Mouse (Mus musculus): Measurements from ENCODE around the gene Sowaha. TPM values are rescaled to one million over a fixed set of nuclear protein-coding genes. Genes with fewer than 3 reads are reported as not detected.

The Sowaha gene
- polyA plus RNA-seq, 1 experiment from 2014 or later = 1.1 TPM

DNA sequence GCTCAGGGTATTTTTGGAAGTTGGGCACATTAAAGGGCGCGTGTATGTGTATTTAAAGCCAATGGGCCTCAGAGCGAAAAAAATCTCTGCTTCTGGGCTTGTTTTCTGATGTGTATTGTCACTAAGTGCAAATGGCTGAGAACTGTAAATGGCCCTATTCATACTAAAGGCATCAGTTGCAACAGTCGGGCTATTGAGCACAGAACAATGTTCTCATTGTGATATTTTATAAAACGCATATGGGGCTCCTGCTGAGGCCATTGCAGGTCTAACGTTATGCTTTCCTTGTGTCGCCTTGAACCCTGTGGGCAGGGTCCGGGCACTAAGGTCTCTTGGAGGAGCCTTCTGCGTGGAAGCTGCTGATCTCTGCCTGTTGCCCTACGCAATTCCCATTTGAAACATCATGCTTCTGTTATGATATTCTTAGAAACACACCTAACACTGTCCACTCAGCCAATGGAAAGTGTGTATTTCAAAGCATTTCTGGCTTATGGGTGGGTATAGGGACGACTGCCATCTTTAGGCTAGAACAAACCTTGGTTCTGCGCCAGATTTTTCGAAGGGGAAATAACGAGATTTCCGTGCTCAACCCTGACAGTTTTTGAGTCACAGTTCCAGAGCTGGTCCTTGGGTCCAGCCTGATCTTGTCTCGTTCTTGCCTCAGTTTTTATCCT lies 10.6 kb downstream of the Sowaha start:
- no peaks in the 10 kb centered on the region for H3K36me3 ChIP-seq (ENCODE audit: control insufficient read depth, insufficient read depth)
- H3K9me3 ChIP-seq (ENCODE audit: control insufficient read depth) = no peaks in the 10 kb centered on the region
- no peak for ATAC-seq
- WGBS = 44% methylated on average over 16 of the region's 16 CpGs
- no peak overlapping the region for H3K4me3 ChIP-seq (ENCODE audit: low read depth, low read length)
- peak overlapping the region; percentile 53 for H3K4me2 ChIP-seq (replicated peaks; ENCODE audit: low read depth)
- H3K27me3 ChIP-seq (replicated peaks; ENCODE audit: control insufficient read depth, insufficient read depth, low read length) = peaks cover 51% of the 10 kb centered on the region
- H3K9ac ChIP-seq (ENCODE audit: low read depth, low read length) = no peak overlapping the region
- H3K4me1 ChIP-seq (replicated peaks; ENCODE audit: control insufficient read depth, insufficient read depth, low read length) = no peaks in the 10 kb centered on the region
- no peak for TF ChIP-seq CTCF (IDR thresholded peaks at IDR 0.05; ENCODE audit: low read depth)
- no peak overlapping the region for H3K27ac ChIP-seq (ENCODE audit: low read depth, low read length)

DNA sequence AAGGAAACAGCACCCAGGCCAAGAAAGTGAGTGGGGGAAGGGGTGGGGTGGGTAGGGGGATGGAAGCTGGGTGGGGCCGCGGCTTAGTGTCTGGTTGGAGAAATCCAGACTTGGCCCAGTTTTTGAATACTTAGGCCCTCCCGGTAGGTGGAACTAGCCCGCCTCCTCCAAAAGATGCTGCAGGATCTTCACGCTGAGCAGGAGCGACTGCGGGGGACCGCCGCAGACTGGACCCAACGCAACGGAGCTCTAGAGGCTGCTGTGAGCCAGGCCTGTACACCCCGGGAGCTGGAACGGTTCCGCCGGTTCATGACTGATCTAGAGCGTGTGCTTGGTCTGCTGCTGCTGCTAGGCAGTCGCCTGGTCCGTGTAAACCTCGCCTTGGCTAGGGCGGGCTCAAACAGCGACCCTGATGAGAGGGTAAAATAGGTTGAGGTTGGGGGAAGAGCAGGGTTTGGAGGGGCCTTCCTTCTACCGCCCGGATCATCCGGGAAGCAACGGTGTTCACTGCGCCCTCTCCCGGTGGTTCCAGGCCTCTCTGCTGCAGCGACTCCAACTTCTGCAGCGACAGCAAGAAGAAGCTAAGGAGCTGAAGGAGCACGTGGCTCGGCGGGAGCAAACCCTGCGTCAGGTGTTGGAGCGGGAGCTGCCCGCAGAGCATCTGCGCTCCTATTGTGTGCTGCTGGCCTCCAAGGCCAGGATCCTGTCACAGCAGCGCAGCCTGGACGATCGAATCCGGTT lies 13.7 kb downstream of the Sowaha start:
- H3K4me2 ChIP-seq (replicated peaks; ENCODE audit: low read depth) = peak overlapping the region; percentile 63
- no peaks in the 10 kb centered on the region for H3K9me3 ChIP-seq (ENCODE audit: control insufficient read depth)
- no peaks in the 10 kb centered on the region for H3K36me3 ChIP-seq (ENCODE audit: control insufficient read depth, insufficient read depth)
- 11% methylated on average over 39 of the region's 40 CpGs for WGBS
- H3K27me3 ChIP-seq (replicated peaks; ENCODE audit: control insufficient read depth, insufficient read depth, low read length) = peaks cover 69% of the 10 kb centered on the region
- H3K9ac ChIP-seq (ENCODE audit: low read depth, low read length) = no peak overlapping the region
- ATAC-seq = peak; percentile 61
- no peaks in the 10 kb centered on the region for H3K4me1 ChIP-seq (replicated peaks; ENCODE audit: control insufficient read depth, insufficient read depth, low read length)
- TF ChIP-seq CTCF (IDR thresholded peaks at IDR 0.05; ENCODE audit: low read depth) = peak; percentile 88
- H3K27ac ChIP-seq (ENCODE audit: low read depth, low read length) = no peak overlapping the region
- H3K4me3 ChIP-seq (ENCODE audit: low read depth, low read length) = peak overlapping the region; percentile 20; the same call in 1 of the 2 replicates

DNA sequence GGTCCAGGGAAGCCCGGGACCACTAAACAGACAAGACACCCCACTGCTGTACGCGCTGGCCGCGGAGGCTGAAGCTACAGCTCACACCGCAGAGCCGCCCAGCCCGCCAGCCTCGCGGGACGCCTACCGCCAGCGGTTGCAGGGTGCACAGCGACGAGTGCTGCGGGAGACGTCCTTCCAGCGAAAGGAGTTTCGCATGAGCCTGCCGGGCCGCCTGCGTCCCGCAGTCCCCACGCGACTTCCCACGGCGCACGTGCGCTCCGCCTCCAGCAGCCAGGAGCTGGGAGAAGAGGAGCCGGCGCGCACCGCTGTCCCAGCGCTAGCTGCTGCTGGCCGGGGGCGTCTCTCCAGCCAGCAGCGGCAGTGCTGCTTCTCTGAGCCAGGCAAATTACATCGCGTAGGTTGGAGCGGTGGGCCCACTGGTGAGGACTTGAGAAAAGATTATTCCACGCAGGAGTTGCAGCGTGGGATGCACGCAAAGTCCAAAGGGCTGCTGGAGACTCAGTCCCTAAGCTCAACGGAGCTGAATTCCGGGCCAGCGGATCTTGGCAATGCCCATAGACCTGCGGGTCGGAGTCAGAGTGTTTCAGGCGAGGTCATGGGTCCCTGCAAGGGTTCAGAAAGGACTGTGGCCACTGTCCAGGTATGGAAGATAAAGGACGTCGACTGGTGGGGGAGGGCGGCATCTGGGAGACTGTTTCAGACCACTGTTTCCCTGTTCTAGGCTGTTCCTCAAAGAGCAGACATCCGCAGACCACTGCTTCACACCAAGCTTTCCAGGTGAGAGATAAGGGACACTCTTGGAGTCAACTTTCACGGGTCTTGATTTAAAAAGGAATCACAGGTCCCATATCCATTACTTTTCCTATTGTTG lies 16.3 kb downstream of the Sowaha start:
- Histone ChIP-seq H3K27ac (ENCODE audit: low read depth, low read length) (no peak overlapping the region), H3K36me3 (ENCODE audit: control insufficient read depth, insufficient read depth) (no peaks in the 10 kb centered on the region), H3K4me1 (replicated peaks; ENCODE audit: control insufficient read depth, insufficient read depth, low read length) (no peaks in the 10 kb centered on the region), H3K27me3 (replicated peaks; ENCODE audit: control insufficient read depth, insufficient read depth, low read length) (peaks cover 47% of the 10 kb centered on the region), H3K4me3 (ENCODE audit: low read depth, low read length) (peak overlapping the region; percentile 33), H3K4me2 (replicated peaks; ENCODE audit: low read depth) (peak overlapping the region; percentile 69), H3K9me3 (ENCODE audit: control insufficient read depth) (no peaks in the 10 kb centered on the region), H3K9ac (ENCODE audit: low read depth, low read length) (0 out of 2 replicates have a peak overlapping the region, but pooled peaks have one; percentile 13)
- no peak for ATAC-seq
- no peak for TF ChIP-seq CTCF (IDR thresholded peaks at IDR 0.05; ENCODE audit: low read depth)
- 8% methylated on average over 55 of the region's 55 CpGs for WGBS

DNA sequence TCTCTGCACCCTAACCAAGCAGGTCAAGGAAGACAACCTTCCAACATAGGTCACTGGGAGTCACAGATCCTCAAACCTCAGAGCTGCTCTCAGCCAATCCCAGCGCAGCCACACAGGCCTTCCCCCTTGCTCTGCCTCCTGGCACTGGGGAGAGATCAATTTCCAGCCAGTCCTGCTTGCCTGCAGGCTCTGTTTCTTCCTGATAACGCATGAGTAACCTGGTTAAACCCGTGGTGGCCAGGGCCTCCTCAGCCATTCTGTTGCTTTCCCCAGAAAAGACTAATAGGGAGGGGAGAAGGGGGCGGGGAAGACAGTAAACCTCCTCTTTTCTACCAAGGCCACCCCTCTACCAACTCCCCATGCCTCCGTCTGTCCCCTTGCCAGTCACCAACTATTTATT lies 18.3 kb downstream of the Sowaha start:
- H3K27me3 ChIP-seq (replicated peaks; ENCODE audit: control insufficient read depth, insufficient read depth, low read length) = peaks cover 39% of the 10 kb centered on the region
- no peak for ATAC-seq
- WGBS = 40% methylated on average over 5 of the region's 5 CpGs

DNA sequence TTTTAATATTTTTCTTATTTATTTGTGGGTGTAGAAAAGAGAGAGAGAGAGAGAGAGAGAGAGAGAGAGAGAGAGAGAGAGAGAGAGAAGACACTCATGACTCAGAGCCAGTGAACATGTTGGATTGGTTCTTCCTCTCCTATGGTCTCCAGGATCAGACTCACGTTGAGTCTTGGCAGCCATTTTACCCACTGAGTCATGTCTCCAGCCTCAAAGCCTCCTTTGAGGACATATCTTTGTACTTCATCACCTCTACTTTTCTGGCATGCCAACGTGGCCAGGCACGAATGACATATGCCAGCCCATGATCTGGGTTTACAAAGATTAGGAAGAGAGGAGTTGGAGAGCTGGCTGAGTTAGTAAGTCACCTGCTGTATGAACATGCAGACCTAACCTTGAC lies 19.9 kb downstream of the Sowaha start:
- 84% methylated on average over 3 of the region's 3 CpGs for WGBS
- peaks cover 29% of the 10 kb centered on the region for H3K27me3 ChIP-seq (replicated peaks; ENCODE audit: control insufficient read depth, insufficient read depth, low read length)
- no peak overlapping the region for H3K4me3 ChIP-seq (ENCODE audit: low read depth, low read length)
- no peaks in the 10 kb centered on the region for H3K4me1 ChIP-seq (replicated peaks; ENCODE audit: control insufficient read depth, insufficient read depth, low read length)
- H3K27ac ChIP-seq (ENCODE audit: low read depth, low read length) = no peak overlapping the region
- H3K36me3 ChIP-seq (ENCODE audit: control insufficient read depth, insufficient read depth) = no peaks in the 10 kb centered on the region
- no peaks in the 10 kb centered on the region for H3K9me3 ChIP-seq (ENCODE audit: control insufficient read depth)
- no peak for TF ChIP-seq CTCF (IDR thresholded peaks at IDR 0.05; ENCODE audit: low read depth)
- no peak for ATAC-seq
- H3K9ac ChIP-seq (ENCODE audit: low read depth, low read length) = no peak overlapping the region
- H3K4me2 ChIP-seq (replicated peaks; ENCODE audit: low read depth) = no peak overlapping the region

More for the DNA sequence above, 18.3 kb downstream of the Sowaha start:
- H3K4me1 ChIP-seq (replicated peaks; ENCODE audit: control insufficient read depth, insufficient read depth, low read length) = no peaks in the 10 kb centered on the region
- H3K4me2 ChIP-seq (replicated peaks; ENCODE audit: low read depth) = no peak overlapping the region
- H3K9me3 ChIP-seq (ENCODE audit: control insufficient read depth) = no peaks in the 10 kb centered on the region
- no peak overlapping the region for H3K4me3 ChIP-seq (ENCODE audit: low read depth, low read length)
- no peak for TF ChIP-seq CTCF (IDR thresholded peaks at IDR 0.05; ENCODE audit: low read depth)
- H3K36me3 ChIP-seq (ENCODE audit: control insufficient read depth, insufficient read depth) = no peaks in the 10 kb centered on the region
- H3K9ac ChIP-seq (ENCODE audit: low read depth, low read length) = no peak overlapping the region
- H3K27ac ChIP-seq (ENCODE audit: low read depth, low read length) = no peak overlapping the region

DNA sequence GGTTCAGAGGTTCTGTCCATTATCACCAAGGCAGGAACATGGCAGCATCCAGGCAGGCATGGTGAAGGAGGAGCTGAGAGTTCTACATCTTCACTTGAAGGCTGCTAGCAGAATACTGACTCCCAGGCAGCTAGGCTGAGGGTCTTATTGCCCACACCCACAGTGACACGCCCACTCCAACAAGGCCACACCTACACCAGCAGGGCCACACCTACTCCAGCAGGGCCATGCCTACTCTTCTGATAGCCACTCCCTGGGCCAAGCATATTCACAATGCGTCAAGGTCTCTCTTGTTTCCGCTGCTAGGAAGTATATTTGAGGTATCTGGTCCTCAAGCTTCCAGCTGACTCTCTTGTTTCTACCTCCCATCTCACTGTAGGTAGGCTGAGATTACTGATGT lies 21.1 kb downstream of the Sowaha start:
- 58% methylated on average over 3 of the region's 3 CpGs for WGBS
- Histone ChIP-seq H3K4me1 (replicated peaks; ENCODE audit: control insufficient read depth, insufficient read depth, low read length) (no peaks in the 10 kb centered on the region), H3K9ac (ENCODE audit: low read depth, low read length) (no peak overlapping the region), H3K27ac (ENCODE audit: low read depth, low read length) (no peak overlapping the region), H3K27me3 (replicated peaks; ENCODE audit: control insufficient read depth, insufficient read depth, low read length) (peaks cover 21% of the 10 kb centered on the region), H3K4me2 (replicated peaks; ENCODE audit: low read depth) (no peak overlapping the region), H3K36me3 (ENCODE audit: control insufficient read depth, insufficient read depth) (no peaks in the 10 kb centered on the region), H3K4me3 (ENCODE audit: low read depth, low read length) (no peak overlapping the region), H3K9me3 (ENCODE audit: control insufficient read depth) (no peaks in the 10 kb centered on the region)
- no peak for ATAC-seq
- TF ChIP-seq CTCF (IDR thresholded peaks at IDR 0.05; ENCODE audit: low read depth) = no peak

All from intestine, postnatal 0 days (tissue).